Mouse (Mus musculus): ENCODE data around the gene Mcm7.
A peak's percentile ranks its signal among the peaks of the same experiment; 100 is the strongest.

Gene Mcm7

GRCm38 (mm10) chr5:138155443-138155976 lies 16.7 kb downstream of the Mcm7 start, which contains the start of gene Zfp113:
Gene Zfp113, minus strand, starts transcription at chr5:138155744.
- DNase-seq (ENCODE audit: low spot score): peak; percentile 80

DNA sequence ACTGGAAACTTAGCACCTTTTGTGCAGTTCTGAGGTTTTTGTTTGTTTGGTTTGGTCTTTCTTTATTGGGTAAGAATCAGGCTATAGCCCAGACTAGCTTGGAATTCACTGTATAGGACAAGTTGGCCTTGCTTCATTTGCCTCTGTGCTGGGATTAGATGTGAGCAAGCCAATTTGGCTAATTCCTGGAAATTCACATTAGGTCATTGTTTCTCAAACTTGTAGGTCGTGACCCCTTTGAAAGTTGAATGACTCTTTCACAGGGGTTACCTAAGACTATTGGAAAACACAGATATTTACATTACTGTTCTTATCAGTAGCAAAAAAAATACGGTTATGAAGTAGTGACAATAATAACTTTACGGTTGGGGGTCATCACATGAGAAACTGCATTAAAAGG lies 17.8 kb downstream of the Mcm7 start:
- no peak for DNase-seq (ENCODE audit: low spot score)

DNA sequence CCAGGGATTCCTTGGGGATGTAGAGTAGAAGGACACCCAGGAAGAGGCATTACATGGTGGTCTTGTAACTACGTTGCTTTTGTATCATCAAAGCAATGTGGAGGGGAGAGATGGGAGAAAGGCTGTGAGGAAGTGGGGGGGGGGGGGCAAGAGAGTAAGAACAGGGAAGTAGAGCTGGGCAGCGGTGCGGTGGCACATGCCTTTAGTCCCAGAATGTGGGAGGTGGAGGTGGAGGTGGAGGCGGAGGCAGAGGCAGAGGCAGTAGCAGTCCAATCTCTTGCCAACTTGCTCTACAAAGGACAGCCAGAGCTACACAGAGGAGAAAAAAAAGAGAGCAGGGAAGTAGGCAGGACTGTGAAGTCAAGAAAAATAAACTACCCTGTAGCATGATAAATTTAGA lies 33.6 kb downstream of the Mcm7 start:
- no peak for DNase-seq (ENCODE audit: low spot score)

DNA sequence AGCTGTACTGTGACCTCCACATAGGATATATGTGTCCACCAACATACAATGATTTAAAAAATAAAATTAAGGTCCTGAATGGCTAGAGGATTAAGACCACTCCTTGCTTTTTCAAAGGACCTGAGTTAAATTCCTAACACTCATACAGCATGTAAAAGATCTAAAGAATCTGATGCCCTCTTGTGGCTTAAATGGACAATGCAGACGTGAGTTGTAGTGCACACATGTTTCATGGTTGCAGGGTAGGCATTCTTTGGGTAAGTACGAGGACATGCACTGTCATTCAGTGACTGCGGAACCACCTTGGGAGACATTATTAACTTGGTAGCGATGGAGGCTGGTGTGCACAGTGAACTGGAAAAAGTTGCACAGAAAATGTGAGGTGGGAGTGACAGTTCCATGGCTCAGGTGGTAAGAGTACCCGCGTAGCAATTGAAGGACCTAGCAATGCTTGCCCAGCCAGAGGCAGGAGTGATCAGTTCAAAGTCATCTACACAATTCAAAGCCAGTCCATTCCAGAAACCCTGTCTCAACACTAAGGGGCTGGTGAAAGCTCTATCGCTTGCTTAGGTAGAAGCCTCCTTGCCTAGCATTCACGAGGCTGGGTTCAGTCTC lies 34.2 kb downstream of the Mcm7 start:
- peak; percentile 41 for DNase-seq (ENCODE audit: low spot score)

- no peak for DNase-seq (ENCODE audit: low spot score)
Observed at GRCm38 (mm10) chr5:138137257-138137656, 35.0 kb downstream of the Mcm7 start.

GRCm38 (mm10) chr5:138132425-138133064 lies 39.7 kb downstream of the Mcm7 start:
- no peak for DNase-seq (ENCODE audit: low spot score)

- DNase-seq (ENCODE audit: low spot score): no peak
Observed at GRCm38 (mm10) chr5:138118041-138118440, 54.2 kb downstream of the Mcm7 start.

- DNase-seq (ENCODE audit: low spot score): no peak
Observed at GRCm38 (mm10) chr5:138117199-138118015, 54.8 kb downstream of the Mcm7 start.

DNA sequence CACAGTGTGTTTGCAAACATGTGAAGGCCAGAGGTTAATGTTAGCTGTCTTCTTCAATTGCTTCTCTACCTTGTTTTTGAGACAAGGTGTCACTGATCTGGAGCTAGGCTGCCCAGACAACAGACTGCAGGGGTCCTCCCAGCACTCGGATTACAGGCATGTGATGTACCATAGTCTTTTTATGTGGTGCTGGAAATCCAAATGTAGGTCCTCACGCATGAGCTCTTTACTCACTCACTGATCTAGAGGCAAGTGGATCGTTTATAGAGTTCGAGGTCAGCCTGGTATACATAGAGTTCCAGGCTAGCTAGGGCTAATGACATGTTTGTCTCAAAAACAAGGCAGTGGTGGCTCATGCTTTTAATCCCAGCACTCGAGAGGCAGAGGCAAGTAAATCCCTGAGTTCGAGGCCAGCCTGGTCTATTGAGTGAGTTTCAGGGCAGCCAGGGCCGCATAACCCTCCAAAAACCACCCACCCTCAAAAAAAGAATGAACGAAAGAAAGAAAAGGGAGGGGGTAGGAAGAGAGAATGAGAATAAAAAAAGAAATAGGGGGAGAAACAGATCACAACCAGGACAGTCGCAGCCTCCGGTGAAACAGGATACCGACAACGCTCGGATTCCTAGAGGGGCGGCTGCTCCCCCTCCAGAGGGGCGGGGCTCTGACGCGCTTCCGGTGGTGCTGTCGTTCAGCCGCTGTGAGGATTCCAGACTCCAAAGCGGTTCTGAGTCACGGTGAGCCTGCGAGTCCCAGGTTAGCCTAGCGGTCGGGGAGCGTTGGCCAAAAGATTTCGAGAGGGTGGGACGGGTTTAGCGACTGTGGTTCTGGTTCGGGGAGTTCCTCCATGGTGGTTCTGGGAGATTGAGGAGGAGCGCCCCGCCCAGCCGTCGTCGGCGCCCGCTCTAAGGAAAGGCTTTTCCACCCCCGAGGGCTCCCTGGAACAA lies 55.7 kb downstream of the Mcm7 start, which contains the start of gene Zscan21:
Zscan21 (plus strand) TSS at position 649 of the 944 bp plus-strand sequence.
- peak; percentile 85 for DNase-seq (ENCODE audit: low spot score)

Measured in ovary, postnatal 14 days (tissue).